Mouse (Mus musculus): ENCODE data around the gene Mical3. TPM values are rescaled to one million over a fixed set of nuclear protein-coding genes. Genes with fewer than 3 reads are reported as not detected.

Gene Mical3
- 1 to 10 TPM; 6.4 to 9.7 TPM for total RNA-seq (2023)

DNA sequence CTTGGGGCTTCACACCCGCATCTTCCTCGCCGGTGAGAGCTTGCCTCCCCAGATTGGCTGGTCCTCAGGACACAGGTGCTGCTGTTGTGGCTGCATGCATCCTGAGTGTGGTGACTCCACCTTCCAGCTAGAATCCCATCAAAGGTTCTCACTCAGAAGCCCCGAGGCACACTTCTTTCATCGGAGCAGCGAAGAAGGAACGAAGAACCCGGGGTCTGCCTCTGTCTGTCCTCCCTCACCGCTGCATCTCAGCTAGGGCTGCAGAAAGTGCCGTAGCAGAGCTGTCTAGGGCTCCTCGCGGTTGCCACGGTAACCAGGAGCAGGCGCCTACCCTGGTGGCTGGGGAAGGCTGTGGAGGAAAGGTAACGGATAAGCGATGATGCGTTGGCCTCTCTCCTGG, at the start of gene Mical3:
Gene Mical3 (minus strand): TSS at position 227 of the 400 bp plus-strand sequence.

DNA sequence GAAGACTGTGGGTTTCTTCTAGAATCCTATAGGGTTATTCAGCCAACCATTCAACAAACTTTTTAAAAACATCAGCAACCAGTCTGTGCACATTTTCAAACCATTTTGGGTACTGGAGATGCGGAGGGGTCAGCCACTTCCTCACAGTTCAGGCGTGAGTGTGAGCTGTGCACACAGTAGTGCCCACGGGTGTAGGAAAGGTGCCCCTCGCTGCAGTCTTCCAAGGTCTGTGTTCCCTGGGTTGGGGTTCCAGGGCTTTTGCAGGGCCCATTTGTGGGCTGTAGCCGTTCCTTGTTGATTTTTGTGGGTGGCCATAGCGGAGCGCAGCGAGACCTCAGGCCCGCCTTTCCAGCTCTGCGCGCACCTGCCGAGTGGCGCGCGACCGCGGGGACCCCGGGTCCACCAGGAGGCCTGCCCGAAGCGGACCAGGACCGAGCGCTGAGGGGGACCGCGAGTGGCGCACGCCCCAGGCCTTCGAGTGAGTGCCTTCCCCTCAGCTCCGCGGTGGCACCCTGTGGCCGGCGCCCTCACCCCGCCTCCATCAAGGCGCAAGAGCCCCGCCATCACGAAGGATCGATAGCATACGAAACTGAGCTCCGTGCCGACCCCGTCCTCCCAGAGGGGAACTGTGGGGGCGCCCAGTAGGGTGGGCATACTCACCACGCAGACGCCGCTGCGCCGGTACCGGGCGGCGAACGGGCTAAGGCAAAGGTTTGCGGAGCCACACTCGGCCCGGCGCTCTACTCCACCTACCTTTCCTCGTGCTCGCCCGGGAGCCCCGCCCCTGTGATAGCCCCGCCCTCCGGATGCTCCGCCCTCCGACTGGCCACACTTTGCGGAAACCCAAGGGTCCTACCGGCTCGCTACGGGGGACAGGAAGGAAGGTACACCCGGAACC, 214.5 kb downstream of the Mical3 start, which contains the start of gene Bid:
Gene Bid (minus strand): TSS at position 780 of the 898 bp plus-strand sequence.

Other genes starting within 250 kb of the Mical3 start
- 10 to 100 TPM; 69.7 to 71.1 TPM for gene Bid, start 214.1 kb downstream of the Mical3 start, total RNA-seq (2023)
- gene Pex26, start 52.7 kb upstream of the Mical3 start, total RNA-seq (2023): 1 to 10 TPM; 3.0 TPM
- gene Tuba8, start 79.7 kb upstream of the Mical3 start, total RNA-seq (2023): 10 to 100 TPM in 1 of 2 experiments, 1 to 10 TPM in 1; 8.7 to 10.1 TPM
- gene Usp18, start 114.9 kb upstream of the Mical3 start, total RNA-seq (2023): 1 to 10 TPM; 5.0 to 6.5 TPM
- 1 to 10 TPM; 3.0 to 4.2 TPM for gene Slc6a13, start 169.2 kb upstream of the Mical3 start, total RNA-seq (2023)
- 10 to 100 TPM; 26.9 to 32.0 TPM for gene Slc6a12, start 212.1 kb upstream of the Mical3 start, total RNA-seq (2023)